Mouse (Mus musculus): ENCODE measurements at regions not wholly inside any gene's neighbourhood (a gene's known extent, or its start where the extent isn't known, plus 50 kb on each side); places are given as distances from the start of the nearest gene placed in this dataset.

DNA sequence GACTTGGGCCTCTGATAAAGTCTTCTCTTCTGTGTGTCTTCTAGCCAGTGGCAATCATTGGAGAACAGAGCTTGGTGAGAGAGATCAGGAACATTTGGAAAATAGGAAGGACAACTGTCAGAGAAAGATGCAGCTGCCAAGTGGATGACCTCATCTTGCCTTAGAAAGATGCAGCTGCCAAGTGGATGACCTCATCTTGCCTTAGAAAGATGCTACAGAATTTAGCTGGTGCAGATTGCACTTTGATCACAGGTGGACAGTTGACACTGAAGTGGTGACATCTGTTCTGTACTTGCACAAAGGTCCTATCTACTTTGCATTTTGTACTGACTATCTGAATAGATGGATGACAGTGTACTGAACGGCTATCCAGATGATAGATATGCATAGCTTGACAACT lies 163.1 kb downstream of the Ube2e3 start:
- H3K79me2 ChIP-seq (ENCODE audit: control insufficient read depth, insufficient read depth, low read length, poor library complexity): no peaks in the 10 kb centered on the region
- no peak overlapping the region for H3K4me3 ChIP-seq (ENCODE audit: control insufficient read depth in 1 of 2, insufficient read depth in 1 of 2, low read depth in 2 of 2, low read length in 2 of 2)
- no peaks in the 10 kb centered on the region for H3K9me3 ChIP-seq (replicated peaks; ENCODE audit: insufficient read depth, low read length)
- no peaks in the 10 kb centered on the region; a peak in 1 of 4 replicates for H3K4me1 ChIP-seq (ENCODE audit: control insufficient read depth in 1 of 2, insufficient read depth in 2 of 2, low read length in 2 of 2)
- no peaks in the 10 kb centered on the region for H3K27me3 ChIP-seq (ENCODE audit: control insufficient read depth in 1 of 2, insufficient read depth in 2 of 2, low read length in 2 of 2)
- H3K9ac ChIP-seq (ENCODE audit: control insufficient read depth, low read depth, low read length, poor library complexity, severe bottlenecking): no peak overlapping the region
- no peak for DNase-seq (ENCODE audit: low read depth, low spot score)
- no peaks in the 10 kb centered on the region for H3K36me3 ChIP-seq (ENCODE audit: control insufficient read depth in 1 of 2, insufficient read depth in 2 of 2, low read length in 2 of 2)
- TF ChIP-seq ZKSCAN1 (IDR thresholded peaks at IDR 0.05; ENCODE audit: low read depth, low read length) (no peak), TBP (IDR thresholded peaks at IDR 0.05; ENCODE audit: low read depth, low read length) (no peak)
- no peak overlapping the region for H3K27ac ChIP-seq (ENCODE audit: control insufficient read depth, low read depth, low read length)

DNA sequence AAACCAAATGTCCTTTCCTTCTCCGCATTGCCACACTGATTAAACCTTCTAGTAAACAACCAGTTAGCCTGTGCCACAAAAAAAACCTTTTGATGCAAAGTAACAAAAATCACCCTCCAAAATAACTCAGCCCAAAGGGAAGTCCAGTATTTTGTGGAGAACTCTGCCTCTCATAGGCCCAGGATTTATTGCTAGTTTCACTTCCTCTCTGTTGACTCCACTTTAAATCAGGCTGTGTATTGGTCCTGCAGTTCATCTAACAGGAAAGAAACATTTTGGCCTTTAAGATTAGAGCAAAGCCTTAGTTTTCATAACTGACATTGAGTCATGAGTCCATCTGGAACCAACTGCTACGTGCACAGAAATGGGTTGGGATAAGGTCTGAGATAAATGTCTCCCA lies 168.4 kb downstream of the Ube2e3 start:
- DNase-seq (ENCODE audit: low read depth, low spot score): no peak
- H3K9ac ChIP-seq (ENCODE audit: control insufficient read depth, low read depth, low read length, poor library complexity, severe bottlenecking): no peak overlapping the region
- no peaks in the 10 kb centered on the region for H3K27me3 ChIP-seq (ENCODE audit: control insufficient read depth in 1 of 2, insufficient read depth in 2 of 2, low read length in 2 of 2)
- no peaks in the 10 kb centered on the region for H3K9me3 ChIP-seq (replicated peaks; ENCODE audit: insufficient read depth, low read length)
- H3K4me3 ChIP-seq (ENCODE audit: control insufficient read depth in 1 of 2, insufficient read depth in 1 of 2, low read depth in 2 of 2, low read length in 2 of 2): no peak overlapping the region
- no peak overlapping the region for H3K27ac ChIP-seq (ENCODE audit: control insufficient read depth, low read depth, low read length)
- no peaks in the 10 kb centered on the region; a peak in 1 of 4 replicates for H3K4me1 ChIP-seq (ENCODE audit: control insufficient read depth in 1 of 2, insufficient read depth in 2 of 2, low read length in 2 of 2)
- H3K36me3 ChIP-seq (ENCODE audit: control insufficient read depth in 1 of 2, insufficient read depth in 2 of 2, low read length in 2 of 2): peaks cover 0 to 2% of the 10 kb centered on the region in 2 experiments; a peak in 2 of 4 replicates
- TF ChIP-seq ETS1 (IDR thresholded peaks at IDR 0.05; ENCODE audit: low read depth, low read length): no peak
- no peak for TF ChIP-seq MAZ (IDR thresholded peaks at IDR 0.05; ENCODE audit: low read depth, low read length)
- no peak for TF ChIP-seq E2F4 (IDR thresholded peaks at IDR 0.05; ENCODE audit: borderline replicate concordance, low read depth, low read length)
- no peak for TF ChIP-seq MAFK (IDR thresholded peaks at IDR 0.05; ENCODE audit: borderline replicate concordance, low read depth, low read length)
- no peak for TF ChIP-seq TBP (IDR thresholded peaks at IDR 0.05; ENCODE audit: low read depth, low read length)
- TF ChIP-seq GABPA (IDR thresholded peaks at IDR 0.05; ENCODE audit: low read depth, low read length): no peak
- TF ChIP-seq USF1 (IDR thresholded peaks at IDR 0.05; ENCODE audit: low read depth, low read length): no peak
- no peak for TF ChIP-seq POLR2AphosphoS5 (IDR thresholded peaks at IDR 0.05; ENCODE audit: borderline replicate concordance, low read depth, low read length)
- no peak for TF ChIP-seq KAT2A (conservative IDR thresholded peaks at IDR 0.05; ENCODE audit: low read depth, low read length)
- H3K79me2 ChIP-seq (ENCODE audit: control insufficient read depth, insufficient read depth, low read length, poor library complexity): no peaks in the 10 kb centered on the region

DNA sequence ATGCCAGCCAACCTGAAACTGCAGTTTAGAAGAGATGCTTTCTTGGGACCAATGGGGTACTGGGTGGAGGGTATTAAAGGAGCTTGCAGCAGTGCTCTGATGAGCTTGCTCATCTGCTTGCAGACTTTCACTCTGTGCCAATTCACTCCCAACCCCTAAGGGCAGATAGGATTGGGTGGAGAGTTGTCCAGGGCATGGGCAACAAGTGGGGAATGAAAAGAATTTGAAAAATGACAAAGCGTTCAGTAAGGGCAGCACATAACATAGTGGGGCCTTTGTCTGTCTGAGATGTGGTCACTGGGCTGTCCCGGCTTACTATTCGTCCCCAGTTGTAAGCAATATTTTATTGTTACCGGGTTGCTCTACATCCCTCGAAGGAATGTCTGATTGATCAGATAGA lies 170.7 kb downstream of the Ube2e3 start:
- Histone ChIP-seq H3K9me3 (replicated peaks; ENCODE audit: insufficient read depth, low read length) (no peaks in the 10 kb centered on the region), H3K27me3 (ENCODE audit: control insufficient read depth in 1 of 2, insufficient read depth in 2 of 2, low read length in 2 of 2) (no peaks in the 10 kb centered on the region), H3K36me3 (ENCODE audit: control insufficient read depth in 1 of 2, insufficient read depth in 2 of 2, low read length in 2 of 2) (peaks cover 0 to 2% of the 10 kb centered on the region in 2 experiments; a peak in 2 of 4 replicates), H3K4me3 (ENCODE audit: control insufficient read depth in 1 of 2, insufficient read depth in 1 of 2, low read depth in 2 of 2, low read length in 2 of 2) (no peak overlapping the region), H3K27ac (ENCODE audit: control insufficient read depth, low read depth, low read length) (no peak overlapping the region), H3K9ac (ENCODE audit: control insufficient read depth, low read depth, low read length, poor library complexity, severe bottlenecking) (no peak overlapping the region), H3K79me2 (ENCODE audit: control insufficient read depth, insufficient read depth, low read length, poor library complexity) (no peaks in the 10 kb centered on the region), H3K4me1 (ENCODE audit: control insufficient read depth in 1 of 2, insufficient read depth in 2 of 2, low read length in 2 of 2) (no peaks in the 10 kb centered on the region; a peak in 1 of 4 replicates)
- TF ChIP-seq ELF1 (IDR thresholded peaks at IDR 0.05; ENCODE audit: low read depth, low read length): no peak
- no peak for TF ChIP-seq ZNF384 (IDR thresholded peaks at IDR 0.05; ENCODE audit: low read depth, low read length)
- TF ChIP-seq MYC (IDR thresholded peaks at IDR 0.05; ENCODE audit: low read depth, low read length): no peak
- TF ChIP-seq ZKSCAN1 (IDR thresholded peaks at IDR 0.05; ENCODE audit: low read depth, low read length): no peak
- TF ChIP-seq USF1 (IDR thresholded peaks at IDR 0.05; ENCODE audit: low read depth, low read length): no peak
- no peak for TF ChIP-seq USF2 (IDR thresholded peaks at IDR 0.05; ENCODE audit: borderline replicate concordance in 1 of 2, insufficient read depth in 1 of 2, low read depth in 1 of 2, low read length in 2 of 2)
- no peak for TF ChIP-seq SIN3A (IDR thresholded peaks at IDR 0.05; ENCODE audit: low read length)
- TF ChIP-seq MAFK (IDR thresholded peaks at IDR 0.05; ENCODE audit: borderline replicate concordance, low read depth, low read length): no peak
- TF ChIP-seq MXI1 (IDR thresholded peaks at IDR 0.05; ENCODE audit: low read depth, low read length): no peak
- no peak for TF ChIP-seq MAZ (IDR thresholded peaks at IDR 0.05; ENCODE audit: low read depth, low read length)
- TF ChIP-seq NELFE (IDR thresholded peaks at IDR 0.05; ENCODE audit: low read depth, low read length): no peak
- no peak for TF ChIP-seq EP300 (IDR thresholded peaks at IDR 0.05; ENCODE audit: low read depth in 1 of 2, low read length in 2 of 2)
- no peak for TF ChIP-seq GATA1 (IDR thresholded peaks at IDR 0.05; ENCODE audit: low read depth, low read length)
- TF ChIP-seq E2F4 (IDR thresholded peaks at IDR 0.05; ENCODE audit: borderline replicate concordance, low read depth, low read length): no peak
- no peak for TF ChIP-seq SMC3 (IDR thresholded peaks at IDR 0.05; ENCODE audit: low read depth, low read length)
- TF ChIP-seq GABPA (IDR thresholded peaks at IDR 0.05; ENCODE audit: low read depth, low read length): no peak
- TF ChIP-seq BHLHE40 (IDR thresholded peaks at IDR 0.05; ENCODE audit: borderline replicate concordance, low read depth, low read length): no peak
- no peak for TF ChIP-seq MYB (IDR thresholded peaks at IDR 0.05; ENCODE audit: low read depth, low read length)
- no peak for TF ChIP-seq POLR2A (IDR thresholded peaks at IDR 0.05; ENCODE audit: control insufficient read depth in 1 of 2, insufficient read depth in 1 of 2, low read depth in 1 of 2, low read length in 2 of 2, poor library complexity in 1 of 2)
- TF ChIP-seq UBTF (IDR thresholded peaks at IDR 0.05; ENCODE audit: borderline replicate concordance, insufficient read depth, low read depth, low read length): no peak
- no peak for DNase-seq (ENCODE audit: low read depth, low spot score)

All from MEL (cell line).